Mouse (Mus musculus) erythroblast, embryonic 14.5 days (primary cell): ENCODE measurements around the gene Tsg101.

Experiments used
- GATA1 ChIP-seq: IDR thresholded peaks from 2 replicates; pipeline ENCODE4 v1.6.1; 2012; ENCODE audit warnings: low read length, inconsistent platforms, mixed read lengths
- TAL1 ChIP-seq: IDR thresholded peaks from 3 replicates; pipeline ENCODE4 v1.6.1; 2012; ENCODE audit warnings: low read length, inconsistent platforms, mixed read lengths

DNA sequence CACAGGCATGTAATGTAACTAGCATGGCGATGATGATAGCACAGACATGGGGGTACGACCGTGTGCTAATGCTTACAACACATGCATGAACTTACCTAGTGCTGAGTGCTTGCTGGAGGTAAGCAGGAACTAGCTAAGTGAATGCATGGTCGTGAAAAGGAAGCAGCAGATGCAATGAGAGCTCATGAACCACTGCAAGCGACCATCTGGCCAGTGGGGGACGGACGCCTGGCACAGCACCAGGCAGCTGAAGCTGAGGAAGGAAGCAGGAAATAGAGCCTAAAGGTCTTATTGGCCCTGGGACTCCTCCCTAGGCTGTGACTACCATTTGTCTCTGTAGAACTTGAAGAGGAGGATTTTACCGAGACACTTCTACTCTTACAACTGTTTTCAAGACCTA lies 15.0 kb upstream of the Tsg101 start:
- TF ChIP-seq GATA1 (no peak), TAL1 (no peak)
